Mouse (Mus musculus): ENCODE results near the gene Cpsf2. TPM values are rescaled to one million over a fixed set of nuclear protein-coding genes. Genes with fewer than 3 reads are reported as not detected.
"Not testable (repeated sequence)": the region's sequence is repeated elsewhere in the genome, so short reads cannot be mapped to it uniquely, and the experiment has no call there.

Gene Cpsf2
- polyA plus RNA-seq (2015; fragmentation: Nextera tagmentation; extraction: Ambion mirVana): 29.8 and 32.3 TPM in 2 replicates

DNA sequence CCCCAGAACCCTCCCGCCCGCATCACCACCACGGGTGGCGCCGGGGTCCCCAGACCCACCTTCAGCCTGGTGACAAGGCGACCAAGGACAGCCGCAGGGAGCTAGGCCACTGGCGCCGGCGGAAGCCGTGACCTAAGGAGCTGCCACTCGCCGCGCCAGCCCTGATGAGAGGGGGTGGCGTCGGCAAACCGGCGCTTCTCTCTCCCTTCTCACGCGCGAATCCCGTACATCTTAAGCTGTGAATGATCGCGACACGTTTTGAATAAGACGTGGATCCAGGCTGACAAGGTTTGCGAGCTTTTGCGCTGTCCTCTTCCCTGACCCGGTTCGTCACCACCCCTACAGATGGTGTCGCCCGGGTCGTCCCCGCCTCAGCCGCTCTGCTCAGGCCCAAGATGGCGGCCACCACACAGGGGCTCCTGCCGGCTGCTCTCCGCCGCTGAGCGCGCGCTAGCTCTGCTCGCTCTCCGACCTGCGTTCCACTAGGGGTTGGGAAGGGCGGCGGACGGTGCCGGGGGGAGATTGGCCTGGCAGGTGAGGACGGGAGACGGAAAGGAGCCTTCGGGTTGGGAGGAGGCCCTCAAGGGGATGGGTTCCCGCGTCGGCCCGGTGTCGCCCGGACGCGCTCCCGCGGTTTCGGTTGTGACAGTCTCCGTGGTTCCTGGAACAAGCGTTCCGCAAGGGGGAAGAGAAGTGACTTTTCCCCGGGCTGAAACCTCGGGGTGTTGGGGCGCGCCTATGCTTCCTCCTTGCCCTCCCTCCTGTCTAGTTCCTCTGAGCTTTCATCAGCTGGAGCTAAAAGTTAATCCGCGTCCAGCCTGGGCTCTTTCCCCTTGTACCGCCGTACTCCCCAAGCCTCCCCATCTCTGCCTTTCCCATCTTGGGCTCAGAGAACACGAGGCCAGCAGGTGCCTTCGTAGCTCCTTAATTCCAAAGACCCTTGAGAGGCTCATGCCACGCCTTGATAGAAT is at the start of gene Cpsf2:
TSS of gene Cpsf2 (plus strand) at position 388 of the 971 bp plus-strand sequence.
- peak; percentile 97 for ATAC-seq
- peak within 1 kb of the TSS; percentile 54 for H3K4me2 ChIP-seq (ENCODE audit: low read length)
- H3K9me3 ChIP-seq (replicated peaks; ENCODE audit: control insufficient read depth, low read length, poor library complexity, severe bottlenecking): no peaks in the 10 kb centered on the region
- peak within 1 kb of the TSS; percentile 98 for H3K9ac ChIP-seq (ENCODE audit: low read depth, low read length)
- H3K27ac ChIP-seq (ENCODE audit: low read length): peak within 1 kb of the TSS; percentile 97
- H3K4me1 ChIP-seq (ENCODE audit: control insufficient read depth, insufficient read depth, low read length): peaks cover 25% of the 10 kb centered on the region
- H3K4me3 ChIP-seq (ENCODE audit: low read depth, low read length): peak within 1 kb of the TSS; percentile 93
- no peaks in the 10 kb centered on the region; the same call in 1 of the 2 replicates for H3K36me3 ChIP-seq (ENCODE audit: control insufficient read depth, insufficient read depth, low read length)
- under 1% methylated on average over 76 of the region's 77 CpGs for WGBS
- H3K27me3 ChIP-seq (ENCODE audit: control insufficient read depth, insufficient read depth, low read depth, low read length): no peaks in the 10 kb centered on the region

DNA sequence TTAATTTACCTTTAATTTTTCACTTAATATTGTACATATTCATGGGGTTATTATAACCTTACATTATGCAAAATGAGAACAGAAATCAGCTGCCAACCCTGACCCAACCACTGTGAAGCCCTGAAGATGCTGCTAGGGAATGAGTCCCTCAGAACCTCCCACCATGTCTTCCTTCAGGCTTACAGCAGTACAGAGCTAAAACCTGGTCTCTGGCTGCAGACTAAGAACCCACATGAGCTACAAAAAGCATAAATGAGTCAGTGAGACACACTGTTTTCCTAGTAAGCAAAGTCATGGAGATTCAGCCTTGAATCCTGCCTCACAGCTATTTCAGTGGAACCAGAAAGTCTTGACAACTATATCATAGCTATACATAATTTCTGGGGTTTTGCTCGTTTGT is 47.4 kb upstream of the Cpsf2 start:
- H3K27me3 ChIP-seq (ENCODE audit: control insufficient read depth, insufficient read depth, low read depth, low read length): no peaks in the 10 kb centered on the region
- peaks cover 17% of the 10 kb centered on the region for H3K36me3 ChIP-seq (ENCODE audit: control insufficient read depth, insufficient read depth, low read length)
- no peak overlapping the region for H3K4me3 ChIP-seq (ENCODE audit: low read depth, low read length)
- no peak overlapping the region for H3K4me2 ChIP-seq (ENCODE audit: low read length)
- no peaks in the 10 kb centered on the region for H3K9me3 ChIP-seq (replicated peaks; ENCODE audit: control insufficient read depth, low read length, poor library complexity, severe bottlenecking)
- no peak for ATAC-seq
- no peak overlapping the region for H3K9ac ChIP-seq (ENCODE audit: low read depth, low read length)
- H3K27ac ChIP-seq (ENCODE audit: low read length): no peak overlapping the region
- H3K4me1 ChIP-seq (ENCODE audit: control insufficient read depth, insufficient read depth, low read length): no peaks in the 10 kb centered on the region
- 95% methylated on average over 1 of the region's 1 CpGs for WGBS

DNA sequence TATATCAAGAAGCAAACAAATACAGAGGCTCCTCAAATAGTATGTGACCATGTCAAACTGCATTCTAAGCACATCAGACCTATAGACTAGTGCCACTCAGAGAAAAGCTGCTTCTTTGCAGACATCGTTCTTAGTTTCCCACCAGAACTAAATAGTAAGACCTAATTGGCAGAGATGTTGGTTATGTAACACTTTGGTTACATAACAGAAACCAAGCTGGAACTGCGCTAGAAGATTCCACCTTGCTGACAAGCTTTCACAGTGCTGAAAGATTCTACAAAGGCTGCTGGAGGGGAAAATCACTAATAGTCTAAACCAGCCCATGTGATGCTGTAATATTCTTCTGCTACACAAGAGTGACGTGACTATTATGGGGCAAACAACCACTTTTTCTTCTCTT is 40.6 kb upstream of the Cpsf2 start:
- H3K9ac ChIP-seq (ENCODE audit: low read depth, low read length): no peak overlapping the region
- peaks cover 35% of the 10 kb centered on the region for H3K36me3 ChIP-seq (ENCODE audit: control insufficient read depth, insufficient read depth, low read length)
- H3K4me1 ChIP-seq (ENCODE audit: control insufficient read depth, insufficient read depth, low read length): no peaks in the 10 kb centered on the region
- WGBS: over 99% methylated on average over 3 of the region's 3 CpGs
- no peak overlapping the region for H3K27ac ChIP-seq (ENCODE audit: low read length)
- H3K4me3 ChIP-seq (ENCODE audit: low read depth, low read length): no peak overlapping the region
- H3K27me3 ChIP-seq (ENCODE audit: control insufficient read depth, insufficient read depth, low read depth, low read length): no peaks in the 10 kb centered on the region
- no peak overlapping the region for H3K4me2 ChIP-seq (ENCODE audit: low read length)
- ATAC-seq: no peak
- H3K9me3 ChIP-seq (replicated peaks; ENCODE audit: control insufficient read depth, low read length, poor library complexity, severe bottlenecking): no peaks in the 10 kb centered on the region

DNA sequence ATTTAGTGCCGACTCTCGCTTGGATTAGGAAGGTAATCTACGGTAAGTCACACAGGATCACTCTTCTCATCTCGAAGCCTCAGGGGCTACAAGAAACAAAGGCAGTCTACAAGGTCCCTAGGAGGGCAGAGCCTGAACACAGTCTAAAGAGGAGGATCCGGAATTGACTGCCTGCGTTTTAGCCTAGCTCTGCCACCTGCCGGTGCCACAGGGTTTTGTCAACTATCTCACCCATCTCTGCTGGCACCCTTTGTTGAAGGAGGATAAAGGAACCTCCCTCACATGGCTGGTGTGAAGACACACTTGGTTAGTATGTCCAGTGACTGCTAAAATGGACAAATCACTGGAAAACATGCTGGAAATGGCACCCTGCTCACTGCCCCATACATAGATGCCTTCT is 38.2 kb upstream of the Cpsf2 start:
- Histone ChIP-seq H3K9ac (ENCODE audit: low read depth, low read length) (no peak overlapping the region), H3K27ac (ENCODE audit: low read length) (no peak overlapping the region), H3K27me3 (ENCODE audit: control insufficient read depth, insufficient read depth, low read depth, low read length) (no peaks in the 10 kb centered on the region), H3K4me3 (ENCODE audit: low read depth, low read length) (no peak overlapping the region), H3K9me3 (replicated peaks; ENCODE audit: control insufficient read depth, low read length, poor library complexity, severe bottlenecking) (no peaks in the 10 kb centered on the region; the same call in 1 of the 2 replicates), H3K4me2 (ENCODE audit: low read length) (no peak overlapping the region), H3K36me3 (ENCODE audit: control insufficient read depth, insufficient read depth, low read length) (peaks cover 43% of the 10 kb centered on the region), H3K4me1 (ENCODE audit: control insufficient read depth, insufficient read depth, low read length) (no peaks in the 10 kb centered on the region)
- WGBS: 86% methylated on average over 7 of the region's 7 CpGs
- no peak for ATAC-seq

DNA sequence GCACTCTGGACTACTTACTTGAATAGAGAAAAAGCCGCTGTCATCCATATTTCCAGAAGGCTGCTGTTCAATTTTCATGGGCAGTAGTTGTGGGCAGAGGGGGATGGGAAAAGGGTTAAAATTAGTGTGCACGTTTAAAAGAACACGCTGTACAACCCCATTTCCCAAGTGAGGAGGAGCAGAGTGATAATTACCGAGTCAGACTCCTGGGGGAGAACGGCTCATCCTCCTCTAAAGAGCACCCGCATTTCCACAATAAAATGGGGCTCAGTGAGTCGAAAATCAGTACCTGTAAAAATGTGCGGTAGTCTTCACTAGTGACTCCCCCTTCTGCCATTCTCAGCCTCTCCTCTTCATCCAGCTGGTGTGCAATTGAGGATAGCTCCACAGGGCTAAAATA is 27.8 kb upstream of the Cpsf2 start:
- Histone ChIP-seq H3K27ac (ENCODE audit: low read length) (no peak overlapping the region), H3K36me3 (ENCODE audit: control insufficient read depth, insufficient read depth, low read length) (peaks cover 20% of the 10 kb centered on the region), H3K9me3 (replicated peaks; ENCODE audit: control insufficient read depth, low read length, poor library complexity, severe bottlenecking) (no peaks in the 10 kb centered on the region), H3K9ac (ENCODE audit: low read depth, low read length) (no peak overlapping the region), H3K4me3 (ENCODE audit: low read depth, low read length) (no peak overlapping the region), H3K4me2 (ENCODE audit: low read length) (no peak overlapping the region), H3K4me1 (ENCODE audit: control insufficient read depth, insufficient read depth, low read length) (no peaks in the 10 kb centered on the region), H3K27me3 (ENCODE audit: control insufficient read depth, insufficient read depth, low read depth, low read length) (no peaks in the 10 kb centered on the region)
- ATAC-seq: no peak
- 90% methylated on average over 8 of the region's 8 CpGs for WGBS

GRCm38 (mm10) chr12:101948801-101949200 is 27.0 kb upstream of the Cpsf2 start:
- ATAC-seq: no peak
- Histone ChIP-seq H3K9me3 (replicated peaks; ENCODE audit: control insufficient read depth, low read length, poor library complexity, severe bottlenecking) (no peaks in the 10 kb centered on the region), H3K27ac (ENCODE audit: low read length) (no peak overlapping the region), H3K4me3 (ENCODE audit: low read depth, low read length) (no peak overlapping the region), H3K36me3 (ENCODE audit: control insufficient read depth, insufficient read depth, low read length) (peaks cover 20% of the 10 kb centered on the region), H3K9ac (ENCODE audit: low read depth, low read length) (no peak overlapping the region), H3K4me2 (ENCODE audit: low read length) (no peak overlapping the region), H3K4me1 (ENCODE audit: control insufficient read depth, insufficient read depth, low read length) (no peaks in the 10 kb centered on the region), H3K27me3 (ENCODE audit: control insufficient read depth, insufficient read depth, low read depth, low read length) (no peaks in the 10 kb centered on the region)
- 76% methylated on average over 4 of the region's 4 CpGs for WGBS

DNA sequence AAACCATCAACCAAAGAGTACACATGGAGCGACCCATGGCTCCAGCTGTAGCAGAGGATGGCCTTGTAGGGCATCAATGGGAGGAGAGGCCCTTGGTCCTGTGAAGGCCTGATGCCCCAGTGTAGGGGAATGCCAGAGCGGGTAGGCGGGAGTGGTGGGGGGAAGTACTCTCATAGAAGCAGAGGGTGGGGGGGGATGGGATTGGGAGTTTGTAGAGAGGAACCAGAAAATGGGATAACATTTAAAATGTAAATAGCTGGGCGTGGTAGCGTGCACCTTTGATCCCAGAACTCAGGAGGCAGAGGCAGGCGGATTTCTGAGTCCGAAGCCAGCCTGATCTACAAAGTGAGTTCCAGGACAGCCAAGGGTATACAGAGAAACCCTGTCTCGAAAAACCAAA is 20.0 kb upstream of the Cpsf2 start:
- WGBS: 96% methylated on average over 8 of the region's 8 CpGs
- not testable (repeated sequence) for H3K4me2 ChIP-seq (ENCODE audit: low read length); H3K27me3 ChIP-seq (ENCODE audit: control insufficient read depth, insufficient read depth, low read depth, low read length); H3K9me3 ChIP-seq (replicated peaks; ENCODE audit: control insufficient read depth, low read length, poor library complexity, severe bottlenecking); H3K4me3 ChIP-seq (ENCODE audit: low read depth, low read length); H3K27ac ChIP-seq (ENCODE audit: low read length); H3K36me3 ChIP-seq (ENCODE audit: control insufficient read depth, insufficient read depth, low read length); H3K9ac ChIP-seq (ENCODE audit: low read depth, low read length); ATAC-seq
- peaks cover 13% of the 10 kb centered on the region for H3K4me1 ChIP-seq (ENCODE audit: control insufficient read depth, insufficient read depth, low read length)

DNA sequence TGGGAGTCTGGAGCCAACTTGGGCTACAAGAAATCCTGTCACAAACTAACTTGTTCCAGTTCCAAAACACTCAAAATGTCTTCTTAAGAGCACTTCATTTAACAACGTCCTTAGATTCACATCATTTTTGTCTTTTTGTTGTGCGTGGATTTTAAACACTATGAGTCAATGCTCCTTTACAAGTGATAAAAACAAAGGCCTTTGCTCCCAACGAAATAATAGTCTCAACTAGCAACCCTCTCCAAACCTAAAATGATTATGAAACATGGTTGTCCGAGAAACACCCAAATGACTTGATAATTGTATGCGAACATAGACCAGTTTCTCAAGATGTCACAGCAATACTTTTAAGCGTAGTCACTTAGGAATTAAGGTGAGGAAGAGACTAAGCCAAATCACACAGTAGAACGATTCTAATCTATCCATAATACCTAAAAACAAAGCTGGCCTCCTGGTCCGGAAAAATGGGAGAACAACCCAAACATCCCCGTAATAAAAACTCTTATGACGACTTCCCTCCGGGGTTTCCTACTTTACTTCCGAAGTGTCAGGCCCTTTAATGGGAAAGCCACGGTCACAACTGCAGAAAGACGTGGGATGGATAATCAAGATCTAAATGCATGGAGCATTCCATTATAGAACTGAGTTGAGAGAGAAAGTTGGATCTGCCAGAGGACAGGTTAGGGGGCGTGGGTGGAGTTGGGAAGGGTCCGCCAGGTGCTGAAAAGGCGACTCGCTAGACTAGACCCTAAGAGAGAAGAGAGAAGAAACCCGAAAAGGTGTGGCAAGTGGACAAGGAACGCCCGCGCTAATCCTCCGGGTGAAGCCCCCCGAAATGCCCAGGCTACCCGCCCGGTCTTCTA is 18.5 kb upstream of the Cpsf2 start:
- H3K4me3 ChIP-seq (ENCODE audit: low read depth, low read length): peak overlapping the region; percentile 65
- ATAC-seq: no peak
- H3K36me3 ChIP-seq (ENCODE audit: control insufficient read depth, insufficient read depth, low read length): no peaks in the 10 kb centered on the region
- peak overlapping the region; percentile 56 for H3K4me2 ChIP-seq (ENCODE audit: low read length)
- WGBS: 12% methylated on average over 26 of the region's 26 CpGs
- peak overlapping the region; percentile 75 for H3K27ac ChIP-seq (ENCODE audit: low read length)
- H3K27me3 ChIP-seq (ENCODE audit: control insufficient read depth, insufficient read depth, low read depth, low read length): no peaks in the 10 kb centered on the region
- peak overlapping the region; percentile 85 for H3K9ac ChIP-seq (ENCODE audit: low read depth, low read length)
- H3K9me3 ChIP-seq (replicated peaks; ENCODE audit: control insufficient read depth, low read length, poor library complexity, severe bottlenecking): no peaks in the 10 kb centered on the region
- H3K4me1 ChIP-seq (ENCODE audit: control insufficient read depth, insufficient read depth, low read length): peaks cover 13% of the 10 kb centered on the region

All from midbrain, embryonic 16.5 days (tissue).